Mouse (Mus musculus) right cerebral cortex, postnatal 36 days (tissue): Measurements from ENCODE around the gene Pard3.

ENCODE experiments used
- DNase-seq, 2 experiments: peaks; one replicate each; pipeline ENCODE4 v3.0.0; 2022; ENCODE audit warnings: low spot score in 2 of 2, mixed read lengths in 1 of 2

Gene Pard3

DNA sequence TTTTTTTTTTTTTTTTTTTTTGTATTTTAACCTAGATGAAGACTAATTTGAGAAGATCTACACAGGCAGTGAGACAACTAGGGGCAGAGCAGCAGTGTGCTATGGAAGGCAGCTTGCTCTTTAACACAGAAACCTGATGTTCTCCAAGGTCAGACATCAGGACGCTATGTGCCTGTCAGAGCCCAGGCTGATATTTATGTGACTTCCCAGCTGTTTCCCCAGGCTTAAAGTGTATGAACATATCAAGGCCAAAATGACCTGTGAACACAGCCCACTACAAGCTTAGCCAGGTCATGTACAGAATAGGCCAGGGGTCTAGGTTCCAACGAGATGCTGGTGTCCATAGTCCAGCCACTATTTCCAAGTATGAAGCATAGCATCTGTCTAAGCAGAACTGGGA, 482.5 kb downstream of the Pard3 start:
- no peak for DNase-seq

GRCm38 (mm10) chr8:127550928-127551327, 487.2 kb downstream of the Pard3 start:
- DNase-seq, result no peak

DNA sequence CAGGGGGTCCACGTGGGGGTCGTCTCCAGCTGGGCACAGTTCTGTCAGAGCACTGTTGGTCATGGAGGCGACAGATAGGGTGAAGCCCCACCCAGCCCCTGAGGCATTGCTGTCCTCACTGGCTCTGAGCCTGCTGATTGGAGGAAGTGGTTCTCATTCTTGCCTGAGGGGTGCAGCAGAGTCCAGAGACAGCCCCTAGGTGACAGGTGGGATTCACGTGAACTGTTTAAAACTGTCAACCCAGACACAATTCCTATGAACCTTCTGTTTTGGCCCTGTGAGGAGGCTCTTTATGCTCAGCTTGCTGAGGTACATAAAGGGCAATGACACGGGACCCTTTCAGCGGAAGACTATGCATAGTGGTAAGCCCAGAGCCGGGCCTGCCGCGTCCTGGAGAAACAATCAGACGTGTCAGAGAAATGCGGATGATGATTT, 488.5 kb downstream of the Pard3 start:
- DNase-seq, result no peak

GRCm38 (mm10) chr8:127552836-127553235, 489.1 kb downstream of the Pard3 start:
- DNase-seq, result no peak

GRCm38 (mm10) chr8:127553582-127553981, 489.9 kb downstream of the Pard3 start:
- DNase-seq, result no peak

DNA sequence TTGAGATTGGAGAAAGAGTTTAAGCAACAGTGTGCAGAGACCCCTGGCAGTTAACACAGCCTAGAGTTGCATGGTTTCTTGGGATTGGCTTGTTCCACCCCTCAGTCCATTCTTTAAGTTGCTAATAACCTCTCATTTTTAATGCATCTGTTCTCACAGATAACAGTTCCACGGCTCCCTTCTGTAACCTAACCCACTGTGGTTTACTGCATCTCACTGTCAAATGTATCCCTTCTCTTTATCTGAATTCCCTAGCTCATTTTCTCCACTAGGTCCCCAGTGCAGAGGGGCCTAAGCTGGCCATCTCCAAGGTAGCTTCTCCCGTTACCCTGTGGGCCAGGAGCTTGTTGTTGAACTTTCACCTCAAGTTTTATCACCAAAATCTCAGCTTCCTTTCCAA, 492.1 kb downstream of the Pard3 start:
- no peak for DNase-seq

DNA sequence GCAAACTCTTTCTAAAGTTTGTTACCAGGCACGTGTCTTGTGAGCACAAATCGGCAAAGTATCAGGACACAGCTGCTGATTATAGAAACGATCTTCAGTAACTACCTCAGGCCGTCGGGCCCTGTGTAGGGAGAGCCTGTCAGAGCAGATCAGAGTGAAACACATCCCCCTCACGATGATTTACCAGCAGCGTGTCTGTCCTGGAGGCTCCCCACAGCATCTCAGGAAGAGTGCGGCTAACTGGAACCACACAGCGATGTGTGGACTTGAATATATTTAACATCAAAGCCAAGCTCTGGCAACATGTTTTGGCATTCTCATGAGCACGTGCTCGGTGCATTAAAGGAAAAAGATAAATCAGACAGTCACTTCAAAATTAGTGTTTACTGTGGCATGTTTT, 493.3 kb downstream of the Pard3 start:
- no peak for DNase-seq

- no peak for DNase-seq
Measured at GRCm38 (mm10) chr8:127557566-127557965, 493.9 kb downstream of the Pard3 start.

GRCm38 (mm10) chr8:127563634-127564033, 499.9 kb downstream of the Pard3 start:
- DNase-seq, result no peak

GRCm38 (mm10) chr8:127564426-127564825, 500.7 kb downstream of the Pard3 start:
- no peak for DNase-seq

DNA sequence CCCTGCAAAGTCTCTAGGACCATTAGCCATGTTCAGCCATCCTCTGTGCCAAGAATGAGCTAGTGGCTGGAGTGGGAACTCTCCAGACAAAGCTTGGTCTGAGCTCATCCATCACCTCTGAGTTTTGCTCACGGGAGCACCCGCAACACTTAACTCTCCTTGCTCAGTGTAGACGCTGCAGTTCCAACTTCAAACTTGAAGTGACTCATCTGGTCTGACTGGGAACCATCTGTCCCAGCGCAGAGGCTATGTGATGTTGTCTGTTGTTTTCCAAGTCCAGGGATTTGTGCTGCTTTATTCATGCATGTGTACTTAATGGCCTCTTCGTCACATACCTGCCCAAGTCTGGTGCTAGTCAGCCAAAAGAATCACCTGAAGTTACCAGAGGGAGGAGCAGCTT, 505.5 kb downstream of the Pard3 start:
- no peak for DNase-seq

DNA sequence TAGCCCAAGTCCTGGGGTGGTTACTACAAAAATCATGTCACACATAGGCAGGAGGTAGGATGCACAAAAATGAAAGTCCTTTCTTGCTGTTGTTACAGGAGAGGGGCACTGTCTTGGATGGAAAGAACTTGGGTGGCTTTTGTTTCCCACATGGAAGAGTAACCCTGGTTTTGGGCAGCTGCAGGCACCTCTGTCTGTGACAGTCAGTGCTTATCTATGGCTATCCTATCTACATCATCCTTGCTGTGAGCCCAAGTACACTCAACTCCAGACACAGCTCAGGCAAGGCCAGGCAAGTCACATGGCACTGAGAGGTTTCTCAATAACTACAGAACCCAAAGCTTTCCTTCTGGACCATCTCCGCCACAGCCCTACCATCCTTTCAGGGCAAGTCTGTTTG, 506.8 kb downstream of the Pard3 start:
- DNase-seq, result no peak

DNA sequence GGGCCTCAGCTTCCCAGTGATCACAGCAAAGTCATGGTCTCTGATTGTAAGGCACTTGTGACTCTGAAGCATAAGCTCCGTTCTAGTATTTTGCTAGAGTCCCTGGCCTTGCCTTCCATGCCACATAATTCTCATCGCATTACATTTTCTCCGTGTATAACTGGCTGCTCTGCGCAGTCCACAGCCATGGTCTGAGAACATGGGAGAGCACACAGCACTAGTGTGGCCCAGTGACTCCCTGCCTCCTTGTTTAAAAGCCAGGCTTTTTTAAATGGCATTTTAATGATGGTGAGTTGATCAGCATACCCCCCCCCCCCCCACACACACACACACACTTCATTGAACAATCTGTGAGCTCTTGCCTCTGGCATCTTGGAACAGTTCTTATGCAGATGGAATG, 508.8 kb downstream of the Pard3 start:
- no peak for DNase-seq

- no peak for DNase-seq
Measured at GRCm38 (mm10) chr8:127576657-127577056, 513.0 kb downstream of the Pard3 start.

DNA sequence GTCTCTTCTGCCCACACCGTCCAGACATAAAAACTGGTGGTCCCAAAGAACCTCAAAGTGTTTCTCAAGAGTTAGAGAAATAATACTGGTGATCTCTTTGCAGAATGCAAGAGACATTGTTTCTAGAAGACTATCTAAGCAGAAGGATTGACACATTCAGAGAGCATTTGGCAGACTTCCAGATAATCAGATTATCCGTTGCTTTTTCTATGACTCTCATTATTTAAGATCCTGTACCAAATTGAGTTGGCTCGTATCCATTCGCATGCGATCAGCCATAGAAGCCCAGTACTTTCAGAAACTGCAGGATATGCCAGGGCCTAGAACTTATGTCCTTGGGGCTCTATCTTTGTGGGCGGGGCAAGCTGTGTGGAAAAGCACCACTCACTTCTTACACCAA, 514.0 kb downstream of the Pard3 start:
- DNase-seq, result no peak

- DNase-seq, result no peak
Measured at GRCm38 (mm10) chr8:127579436-127579835, 515.7 kb downstream of the Pard3 start.

DNA sequence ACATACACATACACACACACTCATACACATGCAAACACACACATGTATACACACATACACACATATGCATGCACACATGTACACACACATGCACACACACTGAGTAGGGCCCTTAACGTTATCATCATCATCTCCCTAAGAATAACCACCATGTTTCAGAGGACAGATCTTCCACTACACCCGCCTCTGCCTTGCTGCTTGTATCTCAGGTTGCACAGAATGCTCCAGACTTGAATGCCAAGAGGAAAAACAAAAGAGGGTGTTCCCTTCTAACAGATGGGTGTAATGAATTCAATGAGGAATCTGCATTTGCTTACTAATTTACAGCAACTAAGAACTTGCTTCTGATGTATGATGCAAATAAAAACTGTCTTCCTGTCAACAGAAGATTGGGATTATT, 519.7 kb downstream of the Pard3 start:
- DNase-seq, result no peak

- no peak for DNase-seq
Measured at GRCm38 (mm10) chr8:127585618-127586017, 521.9 kb downstream of the Pard3 start.

- no peak for DNase-seq
Measured at GRCm38 (mm10) chr8:127586681-127587080, 523.0 kb downstream of the Pard3 start.

DNA sequence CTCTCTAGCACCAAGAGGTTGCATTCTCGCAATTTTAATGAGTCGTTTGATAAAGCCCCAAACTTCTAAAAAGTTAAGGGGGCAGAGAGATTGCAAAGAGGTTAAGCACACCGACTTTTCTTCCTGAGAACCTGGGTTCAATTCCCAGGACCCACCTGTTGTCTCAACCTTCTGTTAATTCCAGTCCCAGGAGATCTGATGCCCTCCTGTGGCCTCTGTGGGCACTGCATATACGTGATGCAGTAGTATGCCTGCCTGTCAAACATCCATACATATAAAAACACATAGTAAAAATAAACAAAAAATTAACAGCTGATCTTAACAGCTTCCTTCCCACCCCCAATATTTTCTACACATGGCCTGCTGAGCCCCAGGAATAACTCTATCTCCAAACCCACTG, 524.6 kb downstream of the Pard3 start:
- DNase-seq, result no peak

DNA sequence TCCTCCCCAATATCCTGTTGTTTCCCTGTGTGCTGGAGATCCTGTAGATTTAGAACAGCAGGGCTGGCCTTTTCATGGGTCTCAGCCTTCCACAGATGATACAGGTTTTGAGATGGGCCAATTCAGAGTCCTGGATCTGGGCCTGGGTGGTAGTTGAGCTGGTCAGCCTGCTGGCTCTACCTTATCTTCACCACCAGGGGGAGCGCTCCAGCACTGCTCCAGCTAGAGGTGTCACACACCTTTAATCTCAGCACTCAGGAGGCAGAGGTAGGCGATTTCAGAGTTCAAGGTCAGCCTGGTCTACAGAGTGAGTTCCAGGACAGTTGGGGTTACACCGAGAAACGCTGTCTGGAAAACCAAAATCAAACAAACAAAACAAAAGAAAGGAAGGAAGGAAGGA, 525.6 kb downstream of the Pard3 start:
- peak in 1 of 2 experiments; percentile 13 for DNase-seq

- no peak for DNase-seq
Measured at GRCm38 (mm10) chr8:127590674-127591186, 527.0 kb downstream of the Pard3 start.

GRCm38 (mm10) chr8:127592648-127593574, 529.2 kb downstream of the Pard3 start:
- no peak for DNase-seq
